Mouse (Mus musculus) forebrain, embryonic 15.5 days (tissue): ENCODE measurements around the gene Gnai2. TPM values are rescaled to one million over a fixed set of nuclear protein-coding genes. Genes with fewer than 3 reads are reported as not detected.

Experiments used
- ATAC-seq: fragments of 200-750 bp; cut with Nextera tagmentation; replicated peaks from 2 replicates; pipeline ENCODE4 v1.8.0; 2017; ENCODE audit warnings: mild to moderate bottlenecking, moderate TSS enrichment, moderate library complexity
- H3K27ac ChIP-seq: fragments of 300-500 bp; sonication (generic); replicated peaks from 2 replicates; pipeline ENCODE4 v1.5.1; 2015; ENCODE audit warnings: mild to moderate bottlenecking, inconsistent platforms
- H3K27me3 ChIP-seq: fragments of 300-500 bp; sonication (generic); 2 replicates; pipeline ENCODE4 v1.6.1; 2015; ENCODE audit warnings: inconsistent platforms
- H3K36me3 ChIP-seq: fragments of 300-500 bp; sonication (generic); 2 replicates; pipeline ENCODE4 v1.6.1; 2015; ENCODE audit warnings: mild to moderate bottlenecking, inconsistent platforms
- H3K4me1 ChIP-seq: fragments of 300-500 bp; sonication (generic); 2 replicates; pipeline ENCODE4 v1.6.1; 2015; ENCODE audit warnings: inconsistent platforms
- H3K4me2 ChIP-seq: fragments of 300-500 bp; sonication (generic); replicated peaks from 2 replicates; pipeline ENCODE4 v1.6.1; 2015; ENCODE audit warnings: mild to moderate bottlenecking, inconsistent platforms
- H3K4me3 ChIP-seq: fragments of 300-500 bp; sonication (generic); 2 replicates; pipeline ENCODE4 v1.5.1; 2015; ENCODE audit warnings: mild to moderate bottlenecking, inconsistent platforms
- H3K9ac ChIP-seq: fragments of 300-500 bp; sonication (generic); replicated peaks from 2 replicates; pipeline ENCODE4 v1.6.1; 2015; ENCODE audit warnings: mild to moderate bottlenecking, inconsistent platforms
- H3K9me3 ChIP-seq: fragments of 300-500 bp; sonication (generic); 2 replicates; pipeline ENCODE4 v1.6.1; 2016; ENCODE audit warnings: inconsistent platforms
- WGBS: fragments of 180-500 bp; shearing (Covaris S2); methylation state at CpG from one replicate; pipeline ENCODE4 v1.1.7; 2015; ENCODE audit warnings: mixed read lengths; 5-methylcytosine and 5-hydroxymethylcytosine counted together
- polyA plus RNA-seq: library from polyadenylated mRNA; unstranded; fragments of >200 nt; fragmentation: Nextera tagmentation; extraction: Ambion mirVana; gene quantifications from 2 replicates; pipeline ENCODE4 v1.2.1, GENCODE M21; 2015

Gnai2 gene
- polyA plus RNA-seq, 1 experiment from 2014 or later: 338 TPM

- Histone ChIP-seq H3K9ac (peak overlapping the region; percentile 33), H3K36me3 (peaks cover 9% of the 10 kb centered on the region; the same call in 1 of the 2 replicates), H3K9me3 (no peaks in the 10 kb centered on the region), H3K4me1 (peaks cover 80% of the 10 kb centered on the region), H3K4me2 (peak overlapping the region; percentile 38), H3K4me3 (no peak overlapping the region), H3K27ac (peak overlapping the region; percentile 89), H3K27me3 (no peaks in the 10 kb centered on the region)
- 13% methylated on average over 20 of the region's 20 CpGs for WGBS
- ATAC-seq: no peak
These were observed 7.5 kb downstream of the Gnai2 start for GRCm38 (mm10) chr9:107627387-107628255.

DNA sequence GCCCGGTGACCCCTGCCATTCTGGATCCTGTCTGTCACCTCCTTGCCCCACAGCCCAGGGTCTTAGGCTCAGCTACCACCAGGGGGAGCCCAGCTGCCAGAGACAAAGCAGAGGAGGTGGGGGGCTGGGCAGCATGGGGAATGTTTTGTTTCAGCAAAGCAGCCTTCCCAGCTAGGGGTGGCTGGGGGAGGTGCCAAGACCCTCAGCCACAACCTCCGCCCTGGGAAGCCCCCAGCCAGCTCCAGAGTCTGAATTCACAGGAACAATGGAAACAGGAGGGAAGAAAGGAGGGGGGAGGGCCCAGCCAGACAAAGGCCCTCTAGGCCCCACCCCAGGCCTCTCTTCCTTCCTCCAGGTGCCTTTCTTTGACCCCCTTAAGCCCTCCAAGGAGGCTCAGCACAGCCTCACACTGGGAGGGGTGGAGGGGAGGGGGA, 8.3 kb downstream of the Gnai2 start:
- Histone ChIP-seq H3K4me3 (peak overlapping the region; percentile 19), H3K4me1 (peaks cover 72% of the 10 kb centered on the region)
- 0% methylated on average over 2 of the region's 2 CpGs for WGBS

DNA sequence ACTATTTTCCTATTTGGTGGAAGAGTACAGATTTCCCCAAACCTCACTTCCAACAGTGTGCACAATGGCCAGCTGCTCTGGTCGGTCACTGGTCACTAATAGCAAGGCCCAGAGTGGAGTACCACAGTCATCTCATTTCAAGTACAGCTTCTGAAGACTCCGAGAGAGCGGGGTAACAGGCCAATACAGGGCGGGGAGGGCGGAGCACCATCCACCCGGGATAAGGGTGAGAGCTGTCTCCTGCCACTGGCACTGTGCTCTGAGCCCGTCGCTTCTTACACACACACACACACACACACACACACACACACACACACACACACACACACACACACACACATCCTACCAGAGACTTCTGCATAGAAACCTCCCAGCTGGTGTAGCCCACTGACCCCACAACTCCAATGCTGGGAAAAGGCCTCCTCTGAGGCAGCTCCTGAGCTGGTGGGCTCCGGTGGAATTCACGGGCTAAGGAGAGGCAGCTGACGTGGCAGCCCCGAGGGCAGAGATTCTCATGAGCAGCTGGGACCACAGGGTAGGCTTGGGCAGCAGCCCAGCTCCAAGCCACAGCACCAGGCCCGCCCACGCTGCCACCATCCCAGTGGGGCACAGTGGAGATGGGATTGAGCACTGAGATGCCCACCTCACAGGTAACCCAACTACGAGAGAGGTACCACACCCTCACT, 8.9 kb downstream of the Gnai2 start:
- Histone ChIP-seq H3K9ac (peak overlapping the region; percentile 44), H3K4me1 (peaks cover 67% of the 10 kb centered on the region), H3K36me3 (peaks cover 17% of the 10 kb centered on the region; the same call in 1 of the 2 replicates), H3K4me3 (peak overlapping the region; percentile 19), H3K27me3 (no peaks in the 10 kb centered on the region), H3K27ac (peak overlapping the region; percentile 89), H3K9me3 (no peaks in the 10 kb centered on the region), H3K4me2 (peak overlapping the region; percentile 38)
- ATAC-seq: peak; percentile 53
- 17% methylated on average over 15 of the region's 15 CpGs for WGBS

More for the DNA sequence above, 8.3 kb downstream of the Gnai2 start:
- Histone ChIP-seq H3K27ac (peak overlapping the region; percentile 89), H3K9ac (peak overlapping the region; percentile 44), H3K27me3 (no peaks in the 10 kb centered on the region), H3K36me3 (peaks cover 17% of the 10 kb centered on the region; the same call in 1 of the 2 replicates), H3K4me2 (peak overlapping the region; percentile 38), H3K9me3 (no peaks in the 10 kb centered on the region)
- peak; percentile 67 for ATAC-seq

DNA sequence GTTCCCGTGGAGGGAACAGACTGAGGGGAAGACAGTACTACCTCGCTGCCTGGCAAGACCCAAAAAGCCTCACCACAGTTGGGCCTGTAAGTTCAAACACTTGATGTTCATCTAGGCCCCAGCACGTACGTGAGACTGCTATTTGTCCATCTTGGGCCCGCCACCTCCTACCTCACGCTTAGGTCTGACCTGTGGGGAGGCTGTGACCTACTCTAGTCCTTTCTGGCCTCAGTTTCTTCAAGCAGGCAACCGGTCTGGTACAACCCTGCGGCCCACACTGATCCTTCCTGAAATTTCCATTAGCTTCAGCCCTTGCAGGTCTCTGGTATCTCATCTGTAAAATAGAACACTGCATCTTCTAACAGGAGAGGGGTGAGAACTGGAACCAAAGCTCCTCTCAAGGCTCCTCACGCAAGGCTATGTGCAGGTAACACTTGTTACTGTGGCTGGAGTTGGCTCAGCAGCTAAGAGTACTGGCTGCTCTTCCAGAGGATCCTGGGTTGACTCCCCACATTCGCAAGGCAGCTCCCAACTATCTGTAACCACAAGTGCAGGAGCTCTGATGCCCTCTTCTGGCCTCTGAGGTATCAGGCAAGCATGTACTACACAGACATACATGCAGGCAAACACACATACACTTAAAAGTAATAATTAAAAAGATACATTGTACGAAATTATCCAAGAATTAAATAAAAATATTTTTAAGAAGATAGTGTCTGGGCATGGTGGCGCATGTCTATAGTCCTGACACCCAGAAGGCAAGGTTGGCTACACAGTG, 9.6 kb downstream of the Gnai2 start:
- Histone ChIP-seq H3K9ac (no peak overlapping the region; the same call in 1 of the 2 replicates), H3K36me3 (peaks cover 17% of the 10 kb centered on the region; the same call in 1 of the 2 replicates), H3K4me2 (no peak overlapping the region), H3K27me3 (no peaks in the 10 kb centered on the region), H3K9me3 (no peaks in the 10 kb centered on the region), H3K4me1 (peaks cover 59% of the 10 kb centered on the region), H3K27ac (peak overlapping the region; percentile 89), H3K4me3 (no peak overlapping the region)
- no peak for ATAC-seq
- WGBS: 84% methylated on average over 12 of the region's 12 CpGs

- peaks cover 21% of the 10 kb centered on the region for H3K36me3 ChIP-seq
- H3K9ac ChIP-seq: no peak overlapping the region
- H3K4me1 ChIP-seq: peaks cover 53% of the 10 kb centered on the region
- ATAC-seq: no peak
- no peak overlapping the region for H3K4me3 ChIP-seq
- 78% methylated on average over 3 of the region's 3 CpGs for WGBS
- H3K4me2 ChIP-seq: no peak overlapping the region
- H3K27ac ChIP-seq: peak overlapping the region; percentile 89
- H3K27me3 ChIP-seq: no peaks in the 10 kb centered on the region
- no peaks in the 10 kb centered on the region for H3K9me3 ChIP-seq
These were observed 10.2 kb downstream of the Gnai2 start for GRCm38 (mm10) chr9:107624951-107625350.

DNA sequence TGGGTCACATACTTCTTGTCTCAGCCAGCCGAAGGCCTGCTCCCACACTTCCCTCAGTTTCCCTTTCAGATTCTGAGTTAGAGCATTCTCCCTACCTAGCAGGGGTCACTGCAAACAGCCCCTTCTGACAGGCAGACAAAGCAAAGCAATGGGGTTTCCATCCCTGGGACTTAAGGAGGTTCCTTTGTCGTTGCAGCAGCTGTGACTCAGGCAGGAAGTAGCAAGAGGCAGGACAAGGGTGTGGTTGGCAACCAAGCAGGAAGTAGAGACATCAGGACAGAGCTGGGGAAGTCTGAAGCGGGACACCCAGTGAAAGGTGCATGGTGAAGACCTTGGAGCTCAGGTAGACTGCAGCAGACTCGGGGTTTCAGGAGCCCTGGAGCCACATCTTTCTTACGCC, 10.6 kb downstream of the Gnai2 start:
- H3K27me3 ChIP-seq: no peaks in the 10 kb centered on the region
- no peak overlapping the region for H3K4me3 ChIP-seq
- peak overlapping the region; percentile 89 for H3K27ac ChIP-seq
- peaks cover 25% of the 10 kb centered on the region for H3K36me3 ChIP-seq
- H3K4me1 ChIP-seq: peaks cover 49% of the 10 kb centered on the region
- ATAC-seq: no peak
- no peak overlapping the region for H3K9ac ChIP-seq
- H3K9me3 ChIP-seq: no peaks in the 10 kb centered on the region
- 65% methylated on average over 5 of the region's 5 CpGs for WGBS
- H3K4me2 ChIP-seq: no peak overlapping the region

DNA sequence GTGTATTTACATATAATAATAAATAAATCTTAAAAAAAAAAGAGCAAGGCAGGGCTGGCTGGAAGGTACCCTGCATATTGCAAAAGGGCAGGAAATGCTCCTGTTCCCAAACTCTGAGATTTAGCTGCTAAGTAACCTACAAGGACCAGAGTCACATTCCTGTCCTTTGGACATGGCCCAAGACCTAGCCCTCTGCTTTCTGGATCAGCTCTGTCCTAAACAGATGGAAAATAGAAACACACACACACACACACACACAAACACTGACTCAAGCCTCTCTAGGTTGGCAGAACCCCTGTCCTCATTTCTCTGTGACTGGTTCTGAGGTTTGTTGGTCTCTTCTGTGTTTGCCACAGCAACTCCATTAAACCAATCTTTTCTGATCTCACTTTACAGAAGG, 14.2 kb downstream of the Gnai2 start:
- Histone ChIP-seq H3K4me3 (no peak overlapping the region), H3K9ac (no peak overlapping the region), H3K4me2 (no peak overlapping the region), H3K9me3 (no peaks in the 10 kb centered on the region), H3K27me3 (no peaks in the 10 kb centered on the region), H3K27ac (no peak overlapping the region), H3K4me1 (peaks cover 19% of the 10 kb centered on the region), H3K36me3 (peaks cover 55% of the 10 kb centered on the region)
- no peak for ATAC-seq

DNA sequence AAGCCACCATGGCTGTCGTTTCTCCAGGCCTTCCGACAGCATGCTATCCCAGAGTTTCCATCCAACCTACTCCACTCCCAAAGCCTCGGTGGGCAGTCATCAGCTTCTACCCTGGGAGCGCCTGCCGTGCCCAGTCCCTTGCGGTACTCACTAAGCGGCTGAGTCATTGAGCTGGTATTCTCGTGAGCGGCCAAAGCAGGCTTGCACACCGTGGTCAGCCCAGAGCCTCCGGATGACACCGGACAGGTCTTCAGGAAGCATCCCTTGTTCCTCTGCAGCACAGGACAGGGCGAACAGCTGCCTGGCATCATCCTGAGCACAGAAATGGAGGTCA, 15.7 kb downstream of the Gnai2 start:
- 84% methylated on average over 13 of the region's 13 CpGs for WGBS
- Histone ChIP-seq H3K36me3 (peaks cover 65% of the 10 kb centered on the region), H3K9me3 (no peaks in the 10 kb centered on the region), H3K4me1 (peaks cover 10% of the 10 kb centered on the region), H3K27me3 (no peaks in the 10 kb centered on the region), H3K9ac (no peak overlapping the region), H3K27ac (peak overlapping the region; percentile 44; the same call in 1 of the 2 replicates), H3K4me3 (no peak overlapping the region), H3K4me2 (no peak overlapping the region)
- no peak for ATAC-seq

- Histone ChIP-seq H3K4me2 (no peak overlapping the region), H3K27ac (peak overlapping the region; percentile 44), H3K4me1 (peaks cover 6% of the 10 kb centered on the region), H3K4me3 (no peak overlapping the region), H3K27me3 (no peaks in the 10 kb centered on the region), H3K9me3 (no peaks in the 10 kb centered on the region), H3K9ac (no peak overlapping the region), H3K36me3 (peaks cover 66% of the 10 kb centered on the region)
- 42% methylated on average over 13 of the region's 13 CpGs for WGBS
- ATAC-seq: no peak
These were observed 16.2 kb downstream of the Gnai2 start for GRCm38 (mm10) chr9:107618778-107619545.

DNA sequence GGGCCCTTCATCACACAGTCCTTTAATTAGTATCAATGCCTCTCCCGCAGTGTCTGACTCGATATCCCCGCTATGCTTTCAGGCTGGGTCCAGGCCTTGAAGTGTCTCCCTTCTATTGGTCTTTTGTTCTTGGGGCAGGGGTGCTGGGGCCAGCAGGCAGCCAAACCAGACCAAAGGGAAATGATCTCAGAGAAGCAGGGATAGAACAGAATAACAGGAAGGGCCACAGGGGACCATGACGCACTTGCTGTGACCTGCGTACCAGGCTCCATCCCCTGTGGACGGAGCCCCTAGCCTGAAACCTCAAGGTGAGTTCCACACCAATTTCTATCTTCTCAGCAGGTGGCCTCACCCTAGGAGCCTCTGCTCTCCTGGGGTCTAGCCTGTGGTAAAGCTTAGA, 17.1 kb downstream of the Gnai2 start:
- 85% methylated on average over 6 of the region's 6 CpGs for WGBS
- Histone ChIP-seq H3K4me2 (no peak overlapping the region), H3K36me3 (peaks cover 68% of the 10 kb centered on the region), H3K27ac (peak overlapping the region; percentile 44; the same call in 1 of the 2 replicates), H3K4me3 (no peak overlapping the region), H3K9me3 (no peaks in the 10 kb centered on the region), H3K4me1 (peaks cover 8% of the 10 kb centered on the region), H3K27me3 (no peaks in the 10 kb centered on the region), H3K9ac (no peak overlapping the region)
- no peak for ATAC-seq

- H3K27me3 ChIP-seq: no peaks in the 10 kb centered on the region
- WGBS: 79% methylated on average over 2 of the region's 2 CpGs
- H3K9me3 ChIP-seq: no peaks in the 10 kb centered on the region
- H3K36me3 ChIP-seq: peaks cover 62% of the 10 kb centered on the region
- no peak for ATAC-seq
- H3K4me2 ChIP-seq: no peak overlapping the region
- no peak overlapping the region for H3K27ac ChIP-seq
- no peak overlapping the region for H3K4me3 ChIP-seq
- no peak overlapping the region for H3K9ac ChIP-seq
- peaks cover 12% of the 10 kb centered on the region for H3K4me1 ChIP-seq
These were observed 17.7 kb downstream of the Gnai2 start for GRCm38 (mm10) chr9:107617461-107617860.
